Mouse (Mus musculus): ENCODE data around the gene Nr5a2.

Gene Nr5a2

DNA sequence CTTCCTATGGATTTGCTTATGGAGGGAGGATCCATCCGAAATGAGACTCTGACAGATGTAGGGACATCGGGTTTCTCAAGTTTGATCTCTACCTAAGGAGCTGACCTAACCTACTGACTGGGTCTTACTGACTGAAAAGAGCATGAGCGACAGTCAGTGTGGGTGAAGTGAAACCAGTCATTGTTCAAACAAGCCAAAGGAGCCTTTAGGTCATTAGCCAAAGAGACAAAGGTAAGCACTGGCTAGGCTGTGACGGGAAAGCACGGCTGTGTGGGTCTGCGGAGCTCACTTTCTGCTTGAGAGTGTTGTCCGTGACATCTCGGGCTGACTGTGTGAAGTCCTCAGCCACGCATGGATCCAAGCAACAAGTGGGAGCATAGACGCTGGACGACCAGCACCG lies 50.1 kb downstream of the Nr5a2 start:
- DNase-seq (ENCODE audit: low spot score), result no peak

DNA sequence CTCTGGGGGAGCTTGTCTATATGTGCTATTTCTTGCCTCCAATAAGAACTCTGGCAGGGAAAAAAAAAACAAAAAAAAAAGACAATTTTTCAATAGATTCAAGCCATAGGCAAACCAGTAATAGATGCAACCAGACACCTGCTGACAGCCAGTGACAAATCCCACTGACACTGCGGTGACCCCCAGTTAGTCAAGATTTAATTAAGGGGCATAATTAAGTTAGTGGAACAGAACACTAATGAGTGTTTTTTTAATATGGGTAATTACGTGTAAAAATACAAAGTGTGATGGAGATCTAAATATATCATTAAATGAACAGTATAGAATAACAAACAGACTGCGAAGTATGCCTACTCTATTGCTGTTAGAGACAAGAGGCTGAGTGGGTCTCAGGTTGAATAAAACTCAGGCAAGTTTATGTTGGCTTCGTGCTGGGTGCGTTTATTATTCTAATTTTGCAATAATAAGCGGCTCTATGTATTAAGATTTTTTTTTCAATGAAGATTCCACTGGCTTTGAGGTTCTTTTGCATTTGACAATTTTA lies 50.7 kb downstream of the Nr5a2 start:
- DNase-seq (ENCODE audit: low spot score), result no peak

DNA sequence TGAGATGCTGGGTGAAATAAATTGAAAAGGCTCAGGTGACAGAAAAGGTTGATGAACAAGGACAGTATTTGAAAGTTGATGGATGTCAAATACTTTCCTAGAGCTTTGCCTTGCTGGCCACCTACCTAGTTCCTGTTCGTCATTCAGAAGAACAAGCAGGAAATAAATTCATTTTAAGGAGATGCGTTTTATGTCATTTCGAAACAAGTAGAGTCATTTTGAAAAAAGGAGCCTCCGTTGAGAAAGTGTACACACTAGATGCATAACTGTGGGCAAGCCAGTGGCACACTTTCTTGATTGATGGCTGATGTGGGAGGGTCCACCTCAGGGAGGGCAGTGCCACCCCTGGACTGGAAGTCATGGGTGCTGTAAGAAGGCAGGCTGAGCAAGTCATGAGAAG lies 62.1 kb downstream of the Nr5a2 start:
- no peak for DNase-seq (ENCODE audit: low spot score)

DNA sequence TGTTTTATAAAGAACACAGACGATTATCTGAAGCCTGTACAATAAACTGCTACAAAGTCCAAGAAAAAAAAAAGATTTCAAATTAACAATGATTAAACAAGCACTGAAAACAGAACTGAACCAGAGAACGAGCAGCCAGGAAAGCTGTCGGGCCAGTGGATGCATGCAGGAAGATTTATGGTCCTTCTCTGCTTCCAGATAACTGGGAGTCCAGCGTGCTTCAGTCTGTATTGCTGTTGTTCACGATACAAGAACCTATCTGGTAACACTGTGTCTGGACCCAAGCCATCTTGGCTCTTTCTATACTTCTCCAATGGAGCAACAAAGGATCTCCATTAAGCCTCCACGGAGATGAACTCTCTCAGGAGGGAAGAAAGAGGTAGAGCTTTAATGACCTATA lies 63.9 kb downstream of the Nr5a2 start:
- DNase-seq (ENCODE audit: low spot score), result no peak

DNA sequence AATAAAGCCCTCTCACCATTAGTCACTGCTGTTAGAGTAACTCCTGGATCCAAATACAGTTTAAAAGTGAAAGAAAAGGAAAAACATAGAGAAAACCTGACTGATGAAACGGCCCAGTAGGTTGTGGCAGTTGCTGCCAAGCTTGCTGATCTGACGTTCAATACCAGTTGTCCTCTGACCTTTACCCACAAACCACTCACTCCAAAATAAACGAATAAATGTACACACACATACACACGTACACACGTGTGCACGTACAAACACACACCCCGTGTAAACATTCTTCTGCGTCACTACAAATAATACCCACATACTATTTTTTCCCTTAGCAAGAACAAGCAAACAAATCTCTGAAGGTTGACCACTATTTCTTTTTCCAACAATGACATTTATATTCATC lies 64.4 kb downstream of the Nr5a2 start:
- no peak for DNase-seq (ENCODE audit: low spot score)

DNA sequence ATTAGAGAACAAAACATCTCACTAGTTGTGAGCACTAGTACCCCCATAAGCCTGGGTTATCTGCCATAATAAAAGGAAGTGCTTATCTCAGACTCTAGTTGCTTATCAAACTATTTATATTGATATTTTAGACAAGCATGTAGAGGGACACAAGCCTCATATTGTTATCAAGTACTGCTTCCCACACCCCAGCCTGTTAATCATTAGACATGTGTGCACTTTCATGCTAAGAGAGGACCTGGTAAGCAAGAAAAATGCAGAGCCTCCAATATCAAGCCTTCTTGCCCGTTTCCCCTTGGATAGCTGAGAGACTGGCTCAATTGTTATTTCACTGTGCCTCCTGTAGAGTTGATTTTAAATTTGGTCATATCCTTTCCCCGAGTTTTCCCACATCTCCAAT lies 65.5 kb downstream of the Nr5a2 start:
- DNase-seq (ENCODE audit: low spot score), result no peak

DNA sequence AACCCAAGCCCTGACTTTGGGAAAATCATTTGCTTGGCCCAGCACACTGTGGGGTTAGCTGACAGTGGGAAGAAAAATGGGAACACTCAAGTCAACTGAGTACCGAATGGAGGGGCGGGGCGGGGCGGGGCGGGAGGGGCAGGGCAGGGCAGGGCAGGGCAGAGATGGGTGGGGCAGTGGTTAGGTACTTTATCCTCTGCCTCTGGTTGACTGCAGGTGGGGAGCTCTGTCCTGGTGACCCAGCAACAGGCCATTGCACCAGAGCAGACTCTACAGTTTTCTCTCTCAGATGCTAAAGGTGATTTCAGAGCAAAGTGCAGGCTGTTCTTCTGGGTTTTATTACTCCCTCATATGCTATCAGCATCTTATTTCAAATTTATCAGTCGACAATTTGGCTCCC lies 67.1 kb downstream of the Nr5a2 start:
- DNase-seq (ENCODE audit: low spot score), result no peak

DNA sequence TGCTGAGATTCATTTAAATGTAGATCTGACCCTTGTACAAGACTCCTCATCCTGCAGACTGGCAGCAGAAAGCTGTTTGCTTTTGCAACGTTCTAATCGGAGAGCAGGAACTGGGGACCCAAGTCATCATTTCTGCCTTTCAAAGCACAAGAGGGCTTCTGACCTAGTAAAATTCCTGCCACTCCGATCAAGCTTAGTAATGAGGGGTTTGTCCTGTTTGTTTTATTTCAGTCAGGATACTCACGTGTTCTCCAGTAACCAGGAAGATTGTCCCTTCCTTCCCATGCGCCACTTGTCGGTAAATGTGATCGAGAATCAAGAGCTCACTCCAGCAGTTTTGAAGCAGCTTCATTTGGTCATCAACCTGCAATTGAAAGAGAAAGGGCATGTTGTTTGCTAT lies 69.8 kb downstream of the Nr5a2 start:
- no peak for DNase-seq (ENCODE audit: low spot score)

DNA sequence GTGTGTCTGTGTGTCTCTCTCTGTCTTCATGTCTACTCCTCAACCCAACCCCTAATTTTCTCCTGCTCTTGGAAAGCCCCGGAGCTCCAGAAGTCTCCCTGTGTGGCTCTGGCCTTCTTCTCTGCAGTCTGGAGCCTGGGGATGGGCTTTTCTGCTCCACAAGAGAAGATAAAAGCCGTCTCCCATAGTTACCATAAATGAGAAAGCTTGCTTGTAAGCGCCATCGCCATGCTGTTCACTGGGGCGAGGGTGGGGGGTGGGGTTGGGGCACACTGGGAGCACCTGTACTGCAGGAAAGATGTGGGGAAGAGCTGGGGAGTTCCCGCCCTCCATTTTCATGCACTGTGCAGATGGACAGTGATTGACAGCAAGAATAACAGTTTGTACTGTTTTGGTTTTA lies 71.5 kb downstream of the Nr5a2 start:
- no peak for DNase-seq (ENCODE audit: low spot score)

DNA sequence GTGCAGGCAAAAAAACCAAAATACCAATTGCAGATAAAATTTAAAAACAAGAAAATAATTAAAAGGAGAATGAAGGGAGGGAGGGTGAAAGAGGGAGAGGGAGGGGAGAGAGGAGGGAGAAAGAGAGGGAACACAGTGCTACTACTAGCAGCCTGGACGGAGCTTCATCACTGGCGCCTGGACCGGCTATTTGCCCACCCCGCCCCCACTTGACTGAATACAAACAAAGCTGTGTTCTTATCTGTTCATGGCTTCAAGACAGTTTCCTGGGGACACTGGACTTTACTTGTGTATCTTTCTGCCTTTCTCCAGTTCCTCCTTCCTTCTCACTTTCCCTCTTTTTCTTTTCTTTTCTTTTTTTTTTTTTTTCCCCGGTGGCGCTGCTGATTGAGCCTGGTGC lies 73.6 kb downstream of the Nr5a2 start:
- DNase-seq (ENCODE audit: low spot score), result no peak

DNA sequence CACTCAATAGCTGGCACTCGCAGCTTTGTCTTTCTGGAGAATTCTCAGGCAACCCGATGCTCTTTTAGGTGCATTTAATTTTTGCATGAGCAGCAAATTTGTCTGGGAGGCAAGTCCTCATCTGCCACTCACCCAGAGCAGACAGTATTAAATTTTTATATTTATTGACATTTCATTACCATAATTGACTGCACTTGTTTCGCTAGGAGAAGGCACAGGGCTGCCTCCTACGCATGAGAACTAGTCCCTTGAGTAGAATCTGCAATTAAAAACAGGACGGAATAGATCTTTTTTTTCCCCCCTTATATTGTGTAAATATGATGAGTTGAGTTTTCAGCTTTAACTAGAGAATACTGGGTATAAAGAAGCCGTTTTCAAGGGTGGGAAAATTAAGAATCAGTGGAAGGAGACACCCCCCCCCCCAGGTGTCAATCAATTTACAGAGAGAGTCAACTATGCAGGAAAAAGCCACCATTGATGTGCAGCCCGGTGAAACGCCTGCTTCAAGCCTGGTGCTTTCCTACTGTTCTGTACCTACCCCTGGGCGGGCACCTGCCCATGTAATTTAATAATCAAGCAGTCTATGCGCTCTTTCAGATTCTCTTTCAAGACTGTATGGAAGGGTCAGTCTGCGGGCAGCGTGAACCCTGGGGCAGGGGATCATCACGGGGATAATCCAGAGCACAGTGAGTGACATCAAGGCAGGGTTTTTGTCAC lies 76.6 kb downstream of the Nr5a2 start:
- no peak for DNase-seq (ENCODE audit: low spot score)

DNA sequence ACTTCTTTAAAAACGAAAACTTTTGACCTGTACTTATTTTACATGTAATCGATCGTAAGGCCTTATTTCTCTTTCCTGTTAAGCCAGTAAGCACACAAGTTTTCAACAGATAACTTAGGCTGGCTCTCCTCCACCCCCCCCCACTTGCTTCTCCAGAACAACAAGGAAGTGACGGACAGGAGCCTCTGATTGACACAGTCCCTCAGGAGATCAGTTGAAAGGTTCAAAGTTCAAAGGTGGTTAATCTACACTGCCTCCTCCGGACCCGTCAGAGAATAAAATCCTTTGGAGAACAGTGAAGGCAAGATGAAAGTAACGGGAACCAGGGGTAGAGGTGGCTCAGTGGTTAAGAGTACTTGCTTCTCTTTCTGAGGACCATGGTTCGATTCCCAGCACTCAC lies 80.0 kb downstream of the Nr5a2 start:
- DNase-seq (ENCODE audit: low spot score), result no peak

DNA sequence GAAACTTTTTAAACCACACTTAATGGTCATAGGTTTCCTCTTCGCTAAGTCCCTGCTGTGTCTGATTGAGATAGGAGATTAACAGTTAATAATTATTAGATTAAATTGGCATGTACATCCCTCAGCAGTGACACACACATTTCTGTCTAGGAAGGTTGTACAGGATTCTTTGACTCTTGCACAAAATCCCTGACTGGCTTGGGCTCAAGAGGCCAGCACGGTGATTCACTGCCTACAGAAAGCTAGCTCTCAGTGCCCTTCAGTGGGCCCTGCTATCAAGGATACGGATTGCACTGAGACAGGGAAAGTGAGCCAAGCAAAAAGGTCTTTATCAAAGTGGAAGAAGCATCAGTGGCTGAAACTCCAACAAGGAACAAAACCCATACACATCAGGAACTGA lies 85.2 kb downstream of the Nr5a2 start:
- no peak for DNase-seq (ENCODE audit: low spot score)

DNA sequence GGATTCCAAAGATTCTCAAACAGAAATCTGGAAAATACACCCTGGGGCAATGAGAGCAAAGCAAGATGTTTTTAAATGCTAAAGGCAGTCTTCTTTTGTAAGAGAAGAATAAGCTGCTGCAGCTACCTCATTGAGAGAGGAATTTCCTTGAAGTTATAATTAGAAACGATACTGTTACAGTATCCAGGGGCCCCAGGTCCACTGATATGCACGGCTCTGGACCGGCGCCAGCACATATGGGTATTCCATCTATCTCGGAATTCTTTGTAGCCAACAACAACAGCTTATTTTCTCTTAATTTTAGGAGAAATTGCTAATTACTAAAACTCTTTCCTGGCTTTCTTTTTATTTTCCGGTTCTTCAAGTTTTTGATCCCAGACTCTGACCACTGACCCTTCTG lies 91.3 kb downstream of the Nr5a2 start:
- no peak for DNase-seq (ENCODE audit: low spot score)

DNA sequence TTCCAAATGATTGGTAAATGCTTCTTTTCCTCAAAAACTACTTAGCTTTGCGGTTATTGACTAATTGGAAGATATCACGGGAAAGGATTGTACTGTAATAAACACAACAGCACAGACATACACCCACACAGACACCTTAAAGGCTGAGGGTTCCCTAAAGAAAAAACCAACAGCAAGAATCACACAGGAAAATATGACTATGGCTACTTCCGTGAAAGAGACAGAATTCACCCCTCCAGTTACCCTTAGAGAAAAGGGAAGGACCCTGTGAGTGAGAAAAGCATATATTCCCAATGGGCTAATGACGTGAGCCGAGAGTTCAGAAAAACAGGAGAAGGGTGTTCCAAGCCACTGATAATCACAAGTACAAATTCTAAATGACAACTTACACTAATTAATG lies 92.0 kb downstream of the Nr5a2 start:
- no peak for DNase-seq (ENCODE audit: low spot score)

DNA sequence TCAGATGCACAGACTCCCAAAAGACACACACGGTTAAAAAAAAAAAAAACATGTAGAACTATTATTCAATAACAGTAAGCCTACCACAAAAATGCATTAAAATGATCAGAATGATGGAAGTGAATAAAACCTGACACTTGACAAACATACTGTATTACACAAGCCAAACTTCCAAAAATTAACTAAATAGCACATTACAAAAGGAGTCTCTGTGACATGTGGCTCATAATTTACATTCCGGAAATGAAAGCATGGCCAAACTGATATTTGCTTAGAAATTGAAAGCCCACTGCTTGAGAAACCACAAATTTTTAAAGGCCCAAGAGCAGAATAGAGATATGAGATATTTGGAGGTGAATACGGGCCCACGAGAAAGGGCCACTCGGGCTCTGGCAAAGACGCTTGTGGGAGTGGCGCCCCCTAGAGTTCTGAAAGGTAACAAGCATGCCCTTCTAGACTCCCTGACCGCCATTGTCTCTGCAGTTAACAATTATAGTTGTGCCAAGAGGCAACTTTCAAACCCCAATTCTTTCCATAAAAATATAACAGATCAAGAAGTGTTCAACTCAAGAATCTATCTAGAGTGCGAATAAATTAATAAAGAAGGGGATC lies 93.7 kb downstream of the Nr5a2 start:
- no peak for DNase-seq (ENCODE audit: low spot score)

DNA sequence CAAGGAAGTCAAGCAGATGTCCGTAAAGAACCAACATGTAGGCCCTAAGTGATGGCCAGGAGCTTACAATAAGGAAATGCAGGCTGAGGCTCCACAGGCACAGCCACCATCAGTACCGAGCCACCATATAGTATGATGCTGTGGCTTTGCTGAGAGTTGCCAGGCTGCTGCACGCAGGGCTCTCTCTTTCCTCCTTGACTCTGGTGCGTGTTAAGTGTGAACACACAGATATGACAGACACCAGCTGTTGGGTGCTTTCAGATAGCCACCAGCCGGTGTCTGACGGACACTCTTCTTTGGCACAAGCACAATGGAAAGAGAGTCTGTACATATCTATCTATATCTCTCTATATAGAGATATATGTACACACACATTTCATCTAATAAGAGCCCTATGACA lies 97.0 kb downstream of the Nr5a2 start:
- DNase-seq (ENCODE audit: low spot score), result no peak

DNA sequence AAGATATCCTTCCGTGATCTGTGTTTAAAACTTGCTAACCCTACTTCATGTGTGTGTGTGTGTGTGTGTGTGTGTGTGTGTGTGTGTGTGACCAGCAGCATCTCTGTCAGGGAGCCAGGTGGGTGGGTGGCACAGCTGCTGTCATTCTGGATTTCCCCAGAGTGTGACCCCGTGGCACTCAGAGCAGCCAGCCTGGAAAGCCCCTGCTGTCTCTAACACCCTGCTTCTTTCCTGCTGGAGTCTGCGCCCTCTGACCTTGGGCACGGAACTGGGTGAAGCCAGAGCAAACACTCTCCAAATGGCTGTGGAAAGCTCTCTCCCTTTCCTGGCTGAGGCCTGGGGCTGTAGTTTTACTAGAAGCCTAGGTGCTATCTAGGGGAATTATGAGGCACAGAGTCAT lies 100.8 kb downstream of the Nr5a2 start:
- no peak for DNase-seq (ENCODE audit: low spot score)

DNA sequence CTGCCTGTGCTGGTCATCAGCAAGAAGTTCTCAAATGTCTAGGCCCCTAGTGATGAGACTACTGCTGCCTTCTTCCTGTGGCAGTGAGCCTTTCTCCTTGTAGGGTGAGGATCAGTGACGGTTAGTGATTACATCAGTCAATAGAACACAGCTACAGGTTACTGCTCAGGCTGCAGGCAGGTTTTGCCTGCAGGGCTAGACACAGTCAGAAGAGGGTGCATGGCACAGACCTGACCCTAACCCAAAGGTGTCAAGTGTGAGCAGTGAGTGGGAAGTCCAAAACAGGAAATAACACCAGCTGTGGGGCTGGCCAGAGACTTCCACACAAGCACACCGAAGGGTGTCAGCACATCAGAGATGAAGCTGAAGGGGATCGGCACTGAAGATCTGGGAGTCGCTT lies 101.5 kb downstream of the Nr5a2 start:
- no peak for DNase-seq (ENCODE audit: low spot score)

DNA sequence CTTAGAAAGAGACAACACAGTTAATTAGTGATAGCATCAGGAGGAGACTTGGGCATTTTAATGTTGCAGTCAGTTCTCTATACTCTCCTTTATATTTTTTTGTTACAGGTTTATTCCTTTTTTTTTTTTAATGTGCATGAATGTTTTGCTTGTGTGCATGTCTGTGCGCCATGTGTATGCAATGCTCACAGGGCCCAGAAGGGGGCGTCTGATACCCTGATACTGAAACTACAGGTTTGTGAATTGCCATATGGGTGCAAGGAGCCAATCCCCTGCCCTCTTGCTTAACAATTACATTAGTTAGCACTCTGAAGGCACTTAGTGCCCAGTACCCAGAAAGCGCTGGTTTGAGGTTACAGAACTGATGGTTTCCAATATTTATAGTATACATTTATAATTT lies 104.1 kb downstream of the Nr5a2 start:
- DNase-seq (ENCODE audit: low spot score), result no peak

DNA sequence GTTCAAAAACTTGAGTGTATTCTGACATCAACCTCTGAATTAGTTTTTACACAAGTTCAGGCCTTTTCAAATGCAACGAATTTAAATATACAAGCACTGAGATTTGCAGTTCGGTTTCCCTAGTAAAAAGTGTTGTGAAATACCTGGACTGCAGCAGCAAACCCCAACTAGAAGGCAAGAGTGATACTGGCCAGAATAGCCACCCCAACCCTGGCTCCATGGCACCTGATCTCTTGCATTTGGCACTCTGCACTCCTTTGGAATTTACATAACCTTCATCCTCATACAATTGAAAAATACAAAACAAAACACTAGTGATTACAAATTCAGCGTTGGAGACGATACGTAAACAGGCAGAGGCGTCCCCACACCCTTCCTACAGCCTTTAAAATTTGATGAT lies 111.5 kb downstream of the Nr5a2 start:
- no peak for DNase-seq (ENCODE audit: low spot score)

DNA sequence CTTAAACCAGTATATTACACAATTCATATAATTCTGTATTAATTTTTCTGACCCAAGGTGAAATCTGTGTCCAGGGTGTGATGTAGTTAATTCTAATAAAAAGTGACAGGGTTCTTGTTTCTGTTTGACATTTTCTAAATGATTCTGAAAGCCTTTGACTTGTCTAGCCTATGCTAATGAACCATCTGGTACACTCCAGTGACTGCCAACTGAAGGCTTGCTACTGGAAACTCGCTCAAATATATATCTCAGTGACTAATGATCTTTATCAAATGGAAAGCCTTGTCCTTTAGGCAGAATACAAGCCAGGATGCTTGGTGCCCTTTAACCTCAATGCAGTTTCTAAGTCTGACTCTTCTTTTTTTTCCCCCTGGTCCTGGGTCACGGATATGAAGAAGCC lies 114.2 kb downstream of the Nr5a2 start:
- DNase-seq (ENCODE audit: low spot score), result no peak

DNA sequence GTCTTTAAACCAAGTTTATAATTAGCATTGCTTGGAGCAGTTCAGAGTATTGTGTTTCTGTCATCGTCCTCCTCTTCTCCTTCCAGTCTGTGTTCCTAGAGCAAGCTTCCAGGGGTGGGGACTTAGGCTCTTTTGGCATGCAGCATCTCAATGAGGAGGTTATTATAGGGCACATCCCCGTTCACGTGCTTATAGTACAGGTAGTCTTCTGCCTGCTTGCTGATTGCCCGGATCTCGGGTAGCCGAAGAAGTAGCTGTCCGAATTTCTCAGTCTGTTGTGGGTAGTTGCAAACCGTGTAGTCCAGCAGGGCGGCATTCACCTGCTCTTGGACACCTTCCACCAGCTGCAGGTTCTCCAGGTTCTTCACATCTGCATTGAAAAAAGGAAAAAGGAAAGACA lies 114.9 kb downstream of the Nr5a2 start:
- DNase-seq (ENCODE audit: low spot score), result no peak

DNA sequence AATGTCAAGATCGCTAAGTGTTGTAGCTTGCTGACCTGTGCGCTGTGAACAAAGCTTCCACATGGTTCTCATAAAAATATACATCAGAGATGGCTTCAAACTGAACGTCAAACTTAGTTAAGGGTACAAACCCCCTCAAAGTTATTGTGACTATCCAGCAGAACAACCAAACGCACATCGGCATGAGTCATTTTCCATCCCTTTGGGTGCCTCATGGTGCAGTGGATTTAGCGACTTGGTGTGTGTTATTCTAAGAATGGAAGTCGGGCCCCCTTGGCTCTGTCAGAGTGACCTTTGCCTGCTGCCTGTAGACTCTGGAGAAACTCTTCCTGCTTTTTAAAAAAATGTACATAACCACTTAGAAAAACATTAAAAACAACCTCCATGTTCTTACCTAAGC lies 119.7 kb downstream of the Nr5a2 start:
- DNase-seq (ENCODE audit: low spot score), result no peak
